Mouse (Mus musculus) intestine, embryonic 16.5 days (tissue): ENCODE measurements around the gene Cebpa. TPM values are rescaled to one million over a fixed set of nuclear protein-coding genes. Genes with fewer than 3 reads are reported as not detected.

ENCODE experiments used
- ATAC-seq: fragments of 200-750 bp; cut with Nextera tagmentation; 2 replicates; pipeline ENCODE4 v1.8.0; 2017; ENCODE audit warnings: moderate TSS enrichment, moderate library complexity
- H3K27ac ChIP-seq: fragments of 300-500 bp; sonication (generic); 2 replicates; pipeline ENCODE4 v1.5.1; 2014; ENCODE audit warnings: mild to moderate bottlenecking, low read length
- H3K27me3 ChIP-seq: fragments of 300-500 bp; sonication (generic); replicated peaks from 2 replicates; pipeline ENCODE4 v1.6.1; 2014; ENCODE audit warnings: low read length, control low read depth, mixed read lengths; ENCODE audit not compliant: control insufficient read depth, insufficient read depth
- H3K36me3 ChIP-seq: fragments of 300-500 bp; sonication (generic); 2 replicates; pipeline ENCODE4 v1.6.1; 2014; ENCODE audit warnings: low read length, control low read depth; ENCODE audit not compliant: control insufficient read depth, insufficient read depth
- H3K4me1 ChIP-seq: fragments of 300-500 bp; sonication (generic); 2 replicates; pipeline ENCODE4 v1.6.1; 2014; ENCODE audit warnings: low read length, control low read depth, mixed read lengths; ENCODE audit not compliant: control insufficient read depth, insufficient read depth
- H3K4me2 ChIP-seq: fragments of 300-500 bp; sonication (generic); 2 replicates; pipeline ENCODE4 v1.6.1; 2014; ENCODE audit warnings: low read depth, low read length, control low read depth
- H3K4me3 ChIP-seq: fragments of 300-500 bp; sonication (generic); 2 replicates; pipeline ENCODE4 v1.5.1; 2014; ENCODE audit warnings: mild to moderate bottlenecking, low read length
- H3K9ac ChIP-seq: fragments of 300-500 bp; sonication (generic); 2 replicates; pipeline ENCODE4 v1.6.1; 2014; ENCODE audit warnings: low read depth, low read length
- H3K9me3 ChIP-seq: fragments of 300-500 bp; sonication (generic); 2 replicates; pipeline ENCODE4 v1.6.1; 2016; ENCODE audit warnings: low read length, control low read depth; ENCODE audit not compliant: control insufficient read depth
- WGBS: fragments of 180-500 bp; shearing (Covaris S2); extraction: QIAGEN DNeasy Blood & Tissue Kit; methylation state at CpG from one replicate; pipeline ENCODE4 v1.1.7; 2014; 5-methylcytosine and 5-hydroxymethylcytosine counted together
- polyA plus RNA-seq: library from polyadenylated mRNA; unstranded; fragments of >200 nt; fragmentation: Nextera tagmentation; extraction: Ambion mirVana; gene quantifications from 2 replicates; pipeline ENCODE4 v1.2.1, GENCODE M21; 2015

The Cebpa gene
- polyA plus RNA-seq, 1 experiment from 2014 or later: 9.9 TPM

DNA sequence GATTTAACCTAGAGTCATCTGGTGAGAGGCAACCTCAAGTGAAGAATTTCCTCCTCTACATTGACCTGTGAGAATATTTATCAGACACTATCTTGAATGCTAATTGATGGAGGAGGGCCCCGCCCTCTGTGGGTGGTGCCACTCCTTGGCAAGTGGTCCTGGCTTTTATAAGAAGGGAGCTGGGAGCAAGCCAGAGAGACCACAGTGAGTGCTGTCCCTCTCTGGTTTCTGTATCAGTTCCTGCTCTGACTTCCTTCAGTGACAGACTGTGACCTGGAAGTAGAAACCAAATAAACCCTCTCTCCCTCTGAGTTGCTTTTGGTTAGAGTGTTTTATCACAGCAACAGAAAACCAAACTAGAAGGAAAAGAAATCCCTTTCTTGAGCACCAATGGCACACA is 18.4 kb downstream of the Cebpa start:
- H3K9ac ChIP-seq: no peak overlapping the region
- H3K4me3 ChIP-seq: no peak overlapping the region
- WGBS: 74% methylated on average over 1 of the region's 1 CpGs
- no peaks in the 10 kb centered on the region for H3K9me3 ChIP-seq
- no peak for ATAC-seq
- no peaks in the 10 kb centered on the region for H3K27me3 ChIP-seq
- no peaks in the 10 kb centered on the region for H3K36me3 ChIP-seq
- H3K4me2 ChIP-seq: no peak overlapping the region
- no peak overlapping the region for H3K27ac ChIP-seq
- peaks cover 13% of the 10 kb centered on the region; the same call in 1 of the 2 replicates for H3K4me1 ChIP-seq

DNA sequence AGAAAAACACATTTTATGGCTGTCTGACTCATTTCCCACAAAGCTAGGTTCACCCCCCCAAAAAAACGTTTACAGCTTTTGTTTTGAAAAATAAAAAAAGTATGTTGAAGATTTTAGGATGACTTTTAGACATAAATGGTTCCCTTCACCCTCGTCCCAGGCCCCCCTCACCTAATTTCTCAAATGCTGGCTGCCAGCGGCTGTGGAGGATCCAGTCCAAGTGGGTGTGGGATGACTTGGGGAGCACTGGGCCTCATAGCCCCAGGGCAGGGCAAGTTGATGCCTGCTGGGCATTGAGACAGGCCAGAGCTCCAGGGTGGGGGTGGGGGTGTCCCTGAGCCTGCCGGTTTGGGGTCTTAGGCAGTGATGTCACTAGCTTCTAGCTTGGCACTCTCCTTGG is 19.4 kb downstream of the Cebpa start:
- ATAC-seq: no peak
- H3K4me3 ChIP-seq: no peak overlapping the region
- no peaks in the 10 kb centered on the region for H3K9me3 ChIP-seq
- no peaks in the 10 kb centered on the region for H3K27me3 ChIP-seq
- no peak overlapping the region for H3K27ac ChIP-seq
- peaks cover 13% of the 10 kb centered on the region; the same call in 1 of the 2 replicates for H3K4me1 ChIP-seq
- WGBS: 65% methylated on average over 4 of the region's 4 CpGs
- no peak overlapping the region for H3K4me2 ChIP-seq
- no peaks in the 10 kb centered on the region for H3K36me3 ChIP-seq
- H3K9ac ChIP-seq: no peak overlapping the region

DNA sequence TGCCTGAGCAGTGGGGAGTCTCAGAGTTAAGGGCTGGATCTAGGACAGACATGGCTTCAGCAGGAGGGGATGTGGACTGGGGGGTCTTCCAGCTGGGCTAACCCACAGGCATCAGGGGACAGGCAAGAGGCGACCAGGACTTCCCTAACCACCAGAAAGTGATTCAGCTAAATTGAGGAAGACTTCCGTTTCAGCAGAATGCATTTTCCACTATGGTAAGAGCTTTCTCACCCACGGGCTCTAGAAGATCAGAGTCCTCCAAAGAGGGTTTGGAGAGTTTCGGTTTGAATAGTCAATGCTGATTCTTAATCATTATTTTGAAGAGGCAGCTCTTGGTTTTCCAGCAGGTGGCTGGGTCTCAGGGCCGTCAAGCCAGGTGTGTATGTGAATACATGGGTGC is 20.8 kb downstream of the Cebpa start:
- no peak for ATAC-seq
- no peaks in the 10 kb centered on the region for H3K27me3 ChIP-seq
- H3K9me3 ChIP-seq: no peaks in the 10 kb centered on the region
- H3K27ac ChIP-seq: no peak overlapping the region
- no peak overlapping the region for H3K4me3 ChIP-seq
- WGBS: 83% methylated on average over 5 of the region's 5 CpGs
- no peak overlapping the region for H3K9ac ChIP-seq
- H3K4me1 ChIP-seq: peaks cover 13% of the 10 kb centered on the region
- H3K4me2 ChIP-seq: no peak overlapping the region
- no peaks in the 10 kb centered on the region for H3K36me3 ChIP-seq

DNA sequence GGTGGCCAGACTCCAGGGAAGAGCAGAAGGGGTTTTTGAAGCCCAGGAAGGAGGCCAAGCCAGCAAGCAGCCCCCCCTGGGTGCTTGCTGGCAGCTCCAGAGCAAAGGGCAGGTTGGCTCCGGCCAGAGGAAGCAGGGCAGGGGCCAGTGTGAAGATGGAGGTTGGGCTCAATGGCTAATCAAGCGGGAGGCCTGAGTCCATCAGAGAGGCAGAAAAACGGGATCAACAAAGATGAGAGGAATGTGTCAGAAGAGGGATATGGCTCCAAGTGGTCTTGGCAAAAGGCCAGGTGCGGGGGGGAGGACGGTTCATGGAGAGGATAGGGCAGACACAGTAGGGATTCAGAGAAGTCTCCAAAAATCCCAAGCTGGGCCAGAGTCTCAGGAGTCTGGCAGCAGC is 22.4 kb downstream of the Cebpa start:
- ATAC-seq: 0 out of 2 replicates have a peak, but pooled peaks have one; percentile 11
- Histone ChIP-seq H3K4me3 (no peak overlapping the region), H3K27ac (no peak overlapping the region), H3K9ac (no peak overlapping the region), H3K9me3 (no peaks in the 10 kb centered on the region), H3K4me2 (no peak overlapping the region), H3K4me1 (peaks cover 14% of the 10 kb centered on the region), H3K36me3 (no peaks in the 10 kb centered on the region), H3K27me3 (no peaks in the 10 kb centered on the region)
- WGBS: 44% methylated on average over 5 of the region's 5 CpGs

DNA sequence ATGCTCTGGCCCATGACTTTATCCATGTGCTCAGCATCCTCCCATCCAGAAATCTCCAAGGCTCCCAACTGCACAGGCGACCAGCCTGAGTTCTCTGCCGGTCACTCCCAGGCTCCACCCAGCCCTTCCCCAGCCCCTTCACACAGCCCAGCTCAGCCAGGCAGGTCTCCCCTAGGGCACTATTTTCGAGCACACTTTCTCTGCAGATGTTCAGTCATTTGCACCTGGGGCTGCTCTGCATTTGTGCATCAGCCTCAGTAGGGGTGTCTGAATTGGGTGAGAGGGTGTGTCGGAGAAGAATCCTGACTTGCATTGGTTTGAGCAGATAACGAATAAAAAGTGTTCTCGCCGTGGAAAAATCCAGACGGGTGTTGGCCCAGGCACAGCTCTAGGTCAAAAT is 23.4 kb downstream of the Cebpa start:
- Histone ChIP-seq H3K4me1 (peaks cover 14% of the 10 kb centered on the region), H3K27ac (no peak overlapping the region), H3K4me3 (no peak overlapping the region), H3K36me3 (no peaks in the 10 kb centered on the region), H3K4me2 (no peak overlapping the region), H3K9me3 (no peaks in the 10 kb centered on the region), H3K27me3 (no peaks in the 10 kb centered on the region), H3K9ac (no peak overlapping the region)
- WGBS: 75% methylated on average over 8 of the region's 8 CpGs
- ATAC-seq: no peak

DNA sequence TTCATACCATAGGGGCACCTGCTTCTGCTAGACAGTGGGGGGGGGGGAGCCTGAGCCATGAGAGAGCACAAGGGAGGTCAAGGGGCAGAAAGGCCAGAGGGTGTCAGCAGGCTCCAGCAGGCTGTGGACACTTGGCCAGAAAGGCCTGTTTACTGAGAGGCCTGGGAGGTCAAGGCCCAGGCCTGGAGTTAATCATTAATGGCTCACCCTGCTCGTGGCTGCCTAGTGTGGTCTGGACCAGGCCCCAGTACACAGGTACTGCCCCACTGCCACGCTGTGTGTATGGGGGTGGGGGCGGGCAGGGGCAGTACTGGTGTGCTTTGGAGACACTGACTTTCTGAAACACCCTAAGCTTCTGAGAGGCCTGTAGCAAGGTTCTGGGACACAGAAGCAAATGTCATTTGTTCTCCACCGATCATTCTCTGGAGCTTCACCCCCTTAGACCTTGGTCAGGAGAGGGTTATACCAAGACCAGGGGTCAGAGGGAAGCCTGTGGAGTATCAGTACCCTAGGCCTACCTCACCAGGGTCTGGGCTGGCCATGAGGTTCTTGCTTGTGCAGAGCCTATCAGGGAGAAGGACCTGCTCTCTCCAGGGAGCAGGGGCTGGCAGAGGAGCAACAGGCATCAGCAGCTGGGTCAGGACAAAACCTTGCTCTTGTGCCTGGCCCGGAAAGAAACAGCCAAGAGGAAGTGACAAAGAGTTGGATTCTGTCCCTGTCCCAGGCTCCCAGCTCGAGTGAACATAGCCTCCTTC is 24.9 kb downstream of the Cebpa start:
- H3K9me3 ChIP-seq: no peaks in the 10 kb centered on the region
- no peak overlapping the region for H3K27ac ChIP-seq
- H3K4me2 ChIP-seq: no peak overlapping the region
- H3K9ac ChIP-seq: no peak overlapping the region
- H3K4me1 ChIP-seq: peaks cover 14% of the 10 kb centered on the region
- peak; percentile 51 for ATAC-seq
- no peaks in the 10 kb centered on the region for H3K27me3 ChIP-seq
- no peaks in the 10 kb centered on the region for H3K36me3 ChIP-seq
- no peak overlapping the region for H3K4me3 ChIP-seq
- 49% methylated on average over 6 of the region's 6 CpGs for WGBS

DNA sequence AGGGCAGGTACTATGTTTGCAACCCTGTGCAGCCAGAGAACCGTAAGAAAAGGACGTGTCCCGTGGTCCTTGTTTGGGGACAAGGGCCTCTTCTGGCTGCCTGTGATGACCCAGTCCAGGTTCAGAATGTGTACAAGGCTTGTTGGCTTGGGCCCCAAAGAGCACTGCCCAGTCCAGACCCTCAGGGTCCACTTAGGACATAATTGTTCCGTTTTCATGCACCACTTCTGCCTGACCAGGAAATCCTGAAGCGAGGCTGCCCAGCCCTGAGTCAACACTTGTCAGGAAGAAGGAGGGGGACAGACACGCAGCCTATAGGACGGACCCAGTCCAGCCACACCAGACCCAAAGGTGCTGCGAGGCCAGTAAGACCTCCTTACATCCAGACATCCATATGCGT is 26.0 kb downstream of the Cebpa start:
- H3K4me1 ChIP-seq: peaks cover 23% of the 10 kb centered on the region
- H3K36me3 ChIP-seq: no peaks in the 10 kb centered on the region
- H3K4me3 ChIP-seq: no peak overlapping the region
- H3K9me3 ChIP-seq: no peaks in the 10 kb centered on the region
- no peaks in the 10 kb centered on the region for H3K27me3 ChIP-seq
- no peak overlapping the region for H3K9ac ChIP-seq
- H3K27ac ChIP-seq: no peak overlapping the region
- 53% methylated on average over 9 of the region's 9 CpGs for WGBS
- ATAC-seq: no peak
- H3K4me2 ChIP-seq: no peak overlapping the region

DNA sequence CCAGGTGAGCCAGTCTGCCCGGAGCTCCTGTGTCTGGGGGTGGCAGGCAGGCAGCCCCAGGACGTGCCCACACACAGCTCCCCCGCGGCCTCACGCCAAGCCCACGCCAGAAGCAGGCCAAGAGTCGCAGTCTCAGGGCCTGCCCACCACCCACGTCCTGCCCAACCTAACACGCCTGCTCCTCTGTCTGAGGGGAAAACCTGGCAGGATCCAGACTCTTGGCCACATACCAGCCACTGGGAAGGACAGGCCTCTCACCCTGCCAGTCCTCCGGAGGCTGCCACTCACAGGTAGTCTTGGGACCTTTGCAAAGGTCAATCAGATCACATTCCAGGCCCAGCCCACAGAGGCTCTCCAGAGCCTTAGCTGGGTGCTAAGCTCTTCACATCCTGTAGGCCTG is 27.2 kb downstream of the Cebpa start:
- no peak overlapping the region for H3K4me2 ChIP-seq
- H3K4me3 ChIP-seq: no peak overlapping the region
- no peaks in the 10 kb centered on the region for H3K9me3 ChIP-seq
- no peak overlapping the region for H3K27ac ChIP-seq
- WGBS: 79% methylated on average over 10 of the region's 10 CpGs
- peaks cover 22% of the 10 kb centered on the region for H3K4me1 ChIP-seq
- no peaks in the 10 kb centered on the region for H3K36me3 ChIP-seq
- ATAC-seq: peak; percentile 30; the same call in 1 of the 2 replicates
- H3K9ac ChIP-seq: peak overlapping the region; percentile 39
- no peaks in the 10 kb centered on the region for H3K27me3 ChIP-seq

DNA sequence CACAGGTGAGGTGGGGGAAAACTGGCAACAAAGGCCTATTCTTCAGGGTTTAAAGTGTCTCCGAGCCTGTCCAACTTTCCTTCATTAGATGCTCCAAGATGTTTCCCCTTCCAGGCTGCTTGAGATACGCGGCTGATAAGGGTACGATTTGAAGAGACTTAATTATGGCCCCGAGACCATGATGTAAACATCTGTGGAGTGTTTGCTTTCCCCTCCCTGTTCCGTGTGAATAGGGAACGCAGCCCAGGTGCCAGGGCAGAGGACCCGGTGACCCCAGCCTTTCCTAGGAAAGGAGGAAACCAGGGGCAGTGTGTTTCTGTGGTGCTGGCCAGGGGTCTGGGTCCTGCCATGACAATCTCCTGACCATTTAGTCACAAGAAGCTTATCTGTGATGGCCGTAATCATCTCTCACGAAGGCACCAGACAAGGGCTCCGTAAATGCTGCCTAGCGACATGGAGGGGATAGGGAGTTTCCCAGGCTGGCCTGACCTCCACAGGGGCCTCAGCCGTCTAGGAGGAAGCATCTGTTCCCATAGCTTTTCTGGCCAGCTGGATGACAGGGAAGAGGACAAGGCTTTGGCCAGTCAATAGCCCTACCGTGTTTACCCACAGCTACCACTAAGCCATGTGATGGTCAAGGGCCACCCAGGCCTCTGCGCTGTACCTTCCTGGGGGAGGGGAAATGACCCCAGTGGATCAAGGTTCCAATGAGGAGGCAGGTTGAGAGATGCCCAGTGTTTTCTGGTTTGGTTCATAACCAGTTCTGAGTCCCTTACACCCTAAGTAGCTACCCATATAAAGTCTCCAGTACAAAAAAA is 30.7 kb downstream of the Cebpa start:
- Histone ChIP-seq H3K27me3 (no peaks in the 10 kb centered on the region), H3K27ac (no peak overlapping the region), H3K36me3 (no peaks in the 10 kb centered on the region), H3K4me1 (peaks cover 12% of the 10 kb centered on the region), H3K9ac (no peak overlapping the region), H3K4me2 (no peak overlapping the region), H3K4me3 (no peak overlapping the region), H3K9me3 (no peaks in the 10 kb centered on the region)
- ATAC-seq: no peak
- 38% methylated on average over 15 of the region's 15 CpGs for WGBS
